Mouse (Mus musculus) layer of hippocampus, postnatal 25 days (tissue): ENCODE measurements around the gene Lgals3bp. TPM values are rescaled to one million over a fixed set of nuclear protein-coding genes. Genes with fewer than 3 reads are reported as not detected.

ENCODE experiments used
- DNase-seq, 2 experiments: peaks; one replicate each; pipeline ENCODE4 v3.0.0; 2022; ENCODE audit warnings: mixed read lengths in 2 of 2, low spot score in 1 of 2; ENCODE audit errors: extremely low spot score in 1 of 2
- total RNA-seq, 2 experiments: library from RNA; stranded (reverse); gene quantifications; 2 replicates each; pipeline ENCODE4 v1.2.3; 2021

Gene Lgals3bp
- total RNA-seq, 2 experiments from 2014 or later, result 13.5 to 14.2 TPM

DNA sequence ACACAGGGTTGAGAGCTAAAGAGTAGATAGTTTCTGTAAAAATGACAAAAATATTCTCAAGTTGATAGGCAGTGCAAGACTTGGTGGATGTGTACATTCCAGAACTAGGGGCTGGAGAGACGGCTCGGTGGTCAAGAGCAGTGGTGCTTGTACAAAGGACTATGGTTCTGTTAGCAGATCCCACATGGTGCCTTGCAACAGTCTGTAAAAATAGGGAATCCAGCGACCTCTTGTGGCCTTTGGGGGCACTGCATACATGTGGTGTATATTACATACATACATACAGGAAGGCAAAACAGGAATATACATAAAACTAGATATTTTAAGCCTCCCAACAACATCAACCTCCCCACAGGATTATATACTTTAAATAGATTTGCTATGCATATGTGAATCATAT lies 33.6 kb downstream of the Lgals3bp start:
- DNase-seq, result no peak

DNA sequence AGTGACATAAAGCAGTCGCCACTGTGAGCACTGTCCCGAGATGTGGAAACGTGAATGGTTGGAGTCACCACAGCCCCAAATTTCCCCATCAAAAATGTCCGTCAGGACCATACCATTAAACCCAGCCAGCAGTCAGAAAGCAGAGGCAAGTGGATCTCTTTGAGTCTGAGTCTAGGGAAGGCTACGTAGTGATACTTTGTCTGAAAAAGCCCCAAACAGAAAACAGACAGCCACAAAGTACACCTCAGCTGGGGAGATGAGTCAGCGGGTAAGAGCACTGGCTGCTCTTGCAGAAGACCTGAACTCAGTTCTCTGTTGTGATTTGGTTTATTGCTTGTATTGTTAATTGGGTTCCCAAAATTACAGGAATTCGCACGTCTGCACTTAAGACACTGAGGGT lies 35.3 kb downstream of the Lgals3bp start:
- DNase-seq, result no peak

DNA sequence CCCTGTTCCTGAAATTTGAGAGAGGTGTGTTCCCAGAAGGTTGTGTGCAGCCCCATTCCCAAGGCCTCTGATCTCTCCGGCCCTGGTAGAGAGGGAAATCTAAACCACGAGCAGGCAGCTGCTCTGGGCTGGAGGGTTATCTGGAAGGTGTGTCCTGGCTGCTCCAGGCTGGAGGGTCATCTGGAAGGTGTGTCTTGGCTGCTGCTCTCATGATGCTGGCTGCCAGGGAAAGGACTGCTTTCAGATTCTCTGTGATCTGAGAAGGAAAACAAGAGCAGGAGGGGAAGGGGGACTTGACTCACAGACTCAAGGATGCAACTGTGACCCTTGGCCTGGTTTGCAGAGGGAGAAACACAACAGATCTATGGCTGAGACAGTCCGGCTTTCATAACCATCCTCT lies 35.8 kb downstream of the Lgals3bp start:
- no peak for DNase-seq

DNA sequence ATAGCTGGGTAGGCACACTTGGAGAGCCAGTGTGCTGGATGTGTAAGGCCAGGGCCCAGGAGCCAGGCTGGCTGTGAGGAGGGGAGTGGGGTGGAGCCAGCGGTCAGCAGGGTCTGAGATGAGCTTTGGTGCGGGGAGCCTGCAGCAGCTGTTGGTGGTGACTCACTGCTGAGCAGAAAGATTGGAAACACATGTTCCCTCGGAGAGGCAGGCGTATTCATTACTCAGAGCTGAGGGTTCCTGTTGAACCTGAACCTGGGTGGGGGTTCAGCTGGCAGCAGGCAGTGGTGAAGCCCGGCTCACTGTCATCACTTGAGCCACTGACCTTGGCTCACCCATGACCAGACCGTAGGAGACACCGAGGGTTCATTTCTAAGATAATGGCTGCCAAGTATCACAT lies 36.7 kb downstream of the Lgals3bp start:
- DNase-seq, result no peak

DNA sequence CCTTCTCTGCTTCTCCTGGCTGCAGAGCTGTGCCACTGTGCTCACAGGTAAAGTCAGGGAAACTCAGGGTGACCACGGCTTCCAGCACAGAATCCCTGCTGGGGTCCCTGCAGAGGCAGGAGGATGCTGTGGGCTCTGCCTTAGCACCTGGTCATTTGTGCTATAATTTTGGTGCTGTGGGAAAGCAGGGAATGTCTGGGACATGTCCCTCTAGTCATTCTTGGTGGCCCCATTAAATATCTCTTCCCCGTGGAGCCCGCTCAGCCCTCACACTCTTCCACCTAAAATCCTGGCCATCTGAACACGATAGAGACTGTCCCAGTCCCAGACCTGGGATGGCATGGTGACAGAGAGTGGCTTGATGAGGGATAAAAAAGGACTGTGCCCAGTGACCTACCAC lies 37.9 kb downstream of the Lgals3bp start:
- DNase-seq, result no peak

DNA sequence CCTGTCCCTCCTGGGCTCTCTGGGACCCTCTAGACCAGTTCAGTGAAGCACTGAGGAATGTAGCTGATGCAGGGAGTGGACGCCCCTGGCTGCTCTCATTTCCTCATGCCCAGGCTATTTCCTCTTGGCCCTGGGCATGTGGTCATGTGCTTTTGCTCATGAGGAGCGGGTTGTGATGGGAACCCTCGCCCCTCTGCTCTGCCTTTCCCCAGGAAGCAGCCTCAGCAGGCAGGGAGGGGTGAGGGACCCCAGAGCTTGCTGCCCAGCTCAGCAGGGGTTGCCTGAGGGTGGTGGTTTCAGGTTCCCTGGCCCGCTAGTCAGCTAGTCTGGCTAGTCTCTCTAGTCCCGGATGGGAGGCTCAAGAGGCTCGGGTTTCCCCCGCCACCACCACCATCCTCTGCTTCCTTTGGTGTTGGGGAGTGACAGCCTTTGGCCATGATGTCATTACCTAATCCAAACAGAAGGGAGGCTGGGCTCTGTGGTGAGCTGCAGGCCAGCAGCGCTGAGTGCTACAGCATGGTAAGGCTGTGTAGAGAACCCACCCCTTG lies 38.8 kb downstream of the Lgals3bp start:
- DNase-seq, result no peak

DNA sequence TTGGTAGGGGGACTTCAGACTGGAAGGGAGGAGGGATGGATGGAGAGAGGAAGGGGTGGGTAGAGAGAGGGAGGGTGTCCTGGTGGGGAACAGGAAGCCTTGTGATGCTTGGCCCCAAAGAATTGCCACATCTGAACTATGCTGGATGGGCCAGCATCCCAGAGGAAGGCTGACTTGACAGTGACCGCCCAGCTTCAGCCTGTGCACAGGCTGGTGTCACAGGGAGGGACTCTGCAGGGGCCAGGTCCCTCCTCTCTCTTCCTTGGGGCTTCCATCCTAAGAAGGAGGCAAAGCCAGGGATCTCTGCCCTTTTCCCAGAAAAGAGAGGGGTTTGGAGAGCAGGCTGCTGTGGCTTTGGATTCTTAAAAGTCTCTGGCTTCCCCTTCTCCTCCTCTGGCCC lies 39.4 kb downstream of the Lgals3bp start:
- no peak for DNase-seq

DNA sequence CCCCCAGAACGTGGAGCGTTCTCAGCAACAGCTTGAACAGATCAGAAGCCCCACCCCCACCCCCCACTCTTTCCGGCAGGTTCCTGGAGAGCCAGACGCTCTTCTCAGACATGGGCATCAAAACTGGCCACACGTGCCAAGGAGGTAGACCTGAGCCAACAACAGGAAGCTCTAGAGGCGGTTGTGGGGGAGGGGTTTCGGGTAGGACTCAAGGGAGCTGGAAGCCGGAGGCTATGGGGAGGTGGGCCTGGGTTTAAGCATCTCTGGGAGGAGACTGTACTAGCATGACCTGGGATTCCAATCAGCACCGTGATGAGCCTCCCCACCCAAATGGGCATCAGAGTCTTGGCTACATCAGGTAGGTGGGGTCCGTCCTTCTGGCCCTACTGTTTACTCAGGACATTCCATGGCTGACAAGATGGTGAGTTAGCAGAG lies 41.0 kb downstream of the Lgals3bp start:
- no peak for DNase-seq

DNA sequence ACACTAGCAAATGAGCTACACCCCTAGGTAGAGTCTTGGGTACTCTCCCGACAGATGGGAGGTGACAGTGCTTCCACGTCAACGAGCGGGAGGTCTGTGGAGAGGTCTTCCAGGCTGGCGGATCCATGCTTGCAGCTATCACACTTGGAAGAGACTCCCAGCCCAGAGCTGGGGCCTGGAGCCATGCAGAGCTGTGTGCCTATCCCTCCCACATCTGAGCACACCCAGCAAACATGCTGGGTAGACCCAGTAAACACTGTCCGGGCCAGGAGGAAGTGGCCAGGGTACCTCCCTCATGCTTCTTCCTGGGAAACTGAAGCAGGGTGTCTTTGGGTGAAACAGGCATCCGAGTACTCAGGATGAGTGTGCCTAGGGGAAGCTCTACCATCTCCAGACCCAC lies 41.4 kb downstream of the Lgals3bp start:
- DNase-seq, result no peak

DNA sequence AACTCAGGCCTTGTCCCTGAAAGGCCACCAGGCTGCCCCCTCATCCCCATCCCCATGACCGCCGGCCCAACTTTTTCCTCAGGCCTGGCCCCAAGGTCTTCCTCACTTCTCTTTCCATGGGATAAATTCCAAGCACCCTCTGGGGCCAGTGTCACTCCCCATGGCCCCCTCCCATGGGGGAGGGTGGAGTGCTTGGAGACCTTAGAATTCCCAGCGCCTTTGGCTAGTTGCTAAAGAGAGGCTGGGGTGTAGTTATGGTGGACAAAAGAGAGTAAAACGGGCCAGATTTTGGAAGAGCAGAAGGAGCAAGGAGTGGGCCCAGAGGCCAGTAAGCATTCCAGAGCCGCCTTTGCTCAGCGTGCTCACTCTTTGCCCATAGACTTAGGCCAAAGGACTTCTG lies 46.3 kb downstream of the Lgals3bp start, which contains the start of gene Timp2:
Gene Timp2 (minus strand): TSS at position 101 of the 400 bp plus-strand sequence.
- DNase-seq, result no peak

DNA sequence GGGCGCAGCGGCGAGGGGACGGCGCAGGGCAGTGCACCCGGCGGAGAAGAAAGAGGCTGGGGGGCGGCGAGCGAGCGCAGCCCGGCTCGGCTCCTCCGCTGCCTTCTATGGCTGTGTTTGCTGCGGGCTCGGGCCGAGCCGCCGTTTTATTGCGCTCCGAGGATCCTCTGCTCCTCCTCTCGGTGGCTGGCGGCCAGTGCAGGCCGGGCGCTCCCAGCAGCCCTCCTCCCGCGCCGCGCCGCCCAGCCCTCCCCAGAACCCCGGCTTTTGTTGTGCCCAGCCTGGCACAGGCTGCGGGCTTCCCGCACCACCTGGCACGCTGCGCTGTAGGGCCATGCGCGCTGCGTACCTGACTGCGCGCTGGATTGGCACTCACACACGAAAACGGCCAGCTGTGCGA lies 46.7 kb downstream of the Lgals3bp start:
- peak; percentile 78 to 81 for DNase-seq

DNA sequence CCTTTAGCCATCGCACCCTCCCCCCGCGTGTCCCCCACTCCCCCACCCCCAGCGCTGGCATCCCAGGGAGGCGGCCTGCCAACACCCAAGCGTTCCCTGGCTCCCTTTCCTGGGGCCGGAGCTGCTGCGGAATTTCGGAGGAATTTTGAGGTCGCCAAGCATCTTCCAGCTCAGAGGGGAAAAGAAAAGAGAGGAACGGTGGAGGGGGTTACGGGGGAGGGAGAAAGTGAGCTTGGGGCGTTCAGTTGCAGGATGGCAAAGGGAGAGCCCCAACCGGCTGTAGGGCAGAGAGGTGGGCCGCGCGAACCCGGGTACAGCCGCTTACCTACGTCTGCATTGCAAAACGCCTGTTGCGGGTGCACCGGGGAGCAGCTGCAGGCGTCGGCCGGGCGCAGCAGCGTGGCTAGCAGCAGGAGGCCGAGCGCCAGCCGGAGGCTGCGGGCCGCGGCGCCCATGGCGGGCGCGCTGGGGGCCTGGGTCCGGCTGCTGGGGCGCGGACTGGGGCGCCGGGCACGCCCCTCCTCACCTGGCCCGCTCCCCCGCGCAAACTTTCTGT lies 47.2 kb downstream of the Lgals3bp start:
- DNase-seq, result peak; percentile 37 to 46

DNA sequence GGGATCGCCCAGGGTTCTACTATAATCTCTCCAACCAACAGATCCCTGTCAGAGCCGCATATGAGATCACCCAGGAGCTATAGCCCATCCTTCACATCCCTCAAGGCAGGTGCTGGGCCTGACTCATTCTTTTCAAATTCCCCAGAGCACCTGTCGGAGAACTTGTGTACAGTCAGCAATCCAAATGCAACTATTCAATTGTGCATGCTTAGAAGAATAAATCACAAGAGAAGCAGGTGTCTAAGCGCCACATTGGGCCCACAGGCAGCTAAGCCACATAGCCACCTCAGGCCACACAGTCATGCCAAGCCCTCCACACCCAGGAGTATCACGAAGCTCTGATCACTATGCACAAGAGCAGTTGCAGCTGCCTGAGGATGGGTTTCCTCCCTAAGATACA lies 52.4 kb downstream of the Lgals3bp start:
- DNase-seq, result no peak

DNA sequence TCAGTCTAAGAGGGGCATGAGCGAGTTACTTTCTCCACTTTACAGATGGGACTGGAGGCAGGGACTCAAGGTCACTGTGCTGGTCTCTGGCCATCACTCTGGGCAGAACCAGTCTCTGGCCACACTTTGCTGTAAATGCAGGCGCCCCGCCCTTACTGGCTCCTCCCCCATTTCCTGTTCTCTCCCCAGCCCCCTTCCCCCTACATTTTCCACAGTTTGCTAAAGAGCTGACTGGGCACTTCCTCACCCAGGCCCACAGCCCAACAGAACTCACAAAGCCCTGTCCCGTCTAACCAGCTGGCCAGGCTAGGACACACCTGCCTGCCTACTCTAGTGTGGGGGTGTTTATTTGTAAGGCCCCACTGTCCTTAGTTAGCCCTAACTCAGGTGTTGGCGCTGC lies 53.0 kb downstream of the Lgals3bp start:
- no peak for DNase-seq

DNA sequence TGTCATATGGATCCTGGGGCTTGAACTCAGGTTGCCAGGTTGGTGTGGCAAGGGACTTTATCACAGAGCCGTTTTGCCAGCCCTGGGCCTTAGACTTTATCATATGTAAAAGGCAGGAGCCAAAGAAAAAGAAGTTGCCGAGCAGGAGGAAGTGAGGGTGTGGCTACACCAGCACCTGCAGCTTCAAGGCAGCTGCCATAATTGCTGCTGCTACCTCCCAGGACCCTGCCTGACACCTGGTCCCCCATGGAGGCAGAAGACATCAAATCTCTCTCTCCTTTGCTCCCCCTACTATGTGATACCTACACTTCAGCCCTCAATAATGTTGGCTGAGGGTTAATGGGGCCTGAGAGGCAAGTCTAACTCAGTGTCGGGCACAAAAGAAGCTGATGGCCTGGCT lies 53.5 kb downstream of the Lgals3bp start:
- DNase-seq, result no peak

DNA sequence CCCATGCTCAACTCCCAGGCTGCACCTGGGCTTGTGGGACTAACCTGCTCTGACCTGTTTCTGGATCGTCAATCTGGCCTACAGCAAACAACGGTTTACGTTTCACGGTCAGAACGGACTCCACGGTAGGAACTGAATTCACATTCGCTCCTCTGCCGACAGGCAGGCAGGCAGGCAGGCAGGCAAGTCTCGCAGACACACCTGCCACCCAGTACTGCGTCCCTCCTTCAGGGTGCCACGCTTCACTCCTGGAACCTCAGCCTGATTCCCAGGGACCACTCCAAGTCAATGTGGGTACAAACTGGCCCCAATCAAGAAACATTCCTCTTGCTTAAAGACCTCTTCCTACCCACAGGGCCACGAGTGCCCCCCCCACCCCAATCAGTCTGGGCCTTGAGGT lies 54.0 kb downstream of the Lgals3bp start:
- no peak for DNase-seq

DNA sequence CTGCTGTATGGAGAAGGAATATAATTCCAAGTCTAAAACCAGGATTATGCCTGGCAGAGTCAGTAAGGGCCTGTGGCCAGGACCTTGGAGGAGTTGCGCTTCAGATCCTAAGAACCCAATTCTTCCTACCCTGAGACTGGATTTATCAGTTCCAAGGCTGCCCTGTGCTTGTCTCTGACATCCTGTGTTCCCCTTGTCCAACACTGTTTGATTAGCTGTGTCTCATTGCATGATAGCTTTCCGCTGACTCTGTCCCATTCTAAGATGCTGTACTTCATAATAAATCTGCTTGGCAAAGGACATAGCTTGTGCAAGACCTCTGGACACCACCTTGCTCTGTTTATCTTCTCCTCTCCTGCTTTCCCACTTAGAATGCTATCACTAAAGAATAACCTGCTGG lies 54.5 kb downstream of the Lgals3bp start:
- DNase-seq, result no peak

DNA sequence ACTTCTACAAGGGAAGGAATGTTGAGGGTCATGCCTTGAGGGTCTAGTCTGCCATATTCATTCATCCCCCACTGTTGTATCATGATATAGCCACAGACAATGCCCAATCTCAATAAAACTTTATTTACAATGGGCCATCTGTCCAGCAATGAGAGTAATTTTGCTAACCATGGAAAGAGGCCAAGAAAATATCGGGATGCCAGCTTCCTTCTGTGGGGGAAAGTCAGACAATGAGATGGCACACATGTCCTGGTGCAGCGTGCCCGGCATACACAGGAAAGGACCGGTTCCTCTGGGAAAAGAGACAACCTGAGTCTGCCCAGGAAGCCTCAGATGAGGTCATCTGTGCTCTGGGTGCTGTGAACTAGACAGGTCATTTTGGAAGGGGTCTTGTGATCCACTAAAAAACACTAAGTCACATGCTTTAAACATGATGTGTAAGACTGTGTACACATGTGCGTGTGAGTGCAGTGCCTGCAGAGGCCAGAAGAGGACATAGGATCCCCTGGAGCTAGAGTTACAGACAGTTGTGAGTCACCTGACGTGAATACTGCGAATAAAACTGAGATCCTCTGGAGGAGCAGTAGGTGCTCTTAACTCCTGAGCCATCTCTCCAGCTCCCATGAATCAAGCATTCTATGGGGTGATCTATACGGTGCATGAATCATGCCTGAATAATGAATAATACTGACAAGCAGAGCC lies 55.3 kb downstream of the Lgals3bp start:
- no peak for DNase-seq

DNA sequence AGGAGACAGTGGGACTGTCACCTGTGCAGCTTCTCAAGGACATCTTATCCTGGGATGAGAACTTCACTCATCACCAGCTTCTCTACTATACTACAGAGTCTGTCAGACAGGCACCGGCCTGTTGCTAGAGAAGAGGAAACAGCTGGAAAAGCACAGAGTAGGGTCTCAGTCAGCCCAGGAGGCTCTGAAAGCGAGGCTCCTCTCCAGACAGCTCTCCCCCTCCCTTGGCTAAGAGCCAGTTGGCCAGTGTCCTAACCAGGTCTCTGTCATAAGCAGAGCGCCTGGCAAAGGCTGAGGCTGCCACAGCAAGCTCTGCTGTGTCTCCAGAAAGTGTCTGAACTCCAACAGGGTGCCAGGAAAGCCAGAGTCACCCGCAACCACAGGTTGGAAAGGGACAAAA lies 56.2 kb downstream of the Lgals3bp start:
- DNase-seq, result no peak

DNA sequence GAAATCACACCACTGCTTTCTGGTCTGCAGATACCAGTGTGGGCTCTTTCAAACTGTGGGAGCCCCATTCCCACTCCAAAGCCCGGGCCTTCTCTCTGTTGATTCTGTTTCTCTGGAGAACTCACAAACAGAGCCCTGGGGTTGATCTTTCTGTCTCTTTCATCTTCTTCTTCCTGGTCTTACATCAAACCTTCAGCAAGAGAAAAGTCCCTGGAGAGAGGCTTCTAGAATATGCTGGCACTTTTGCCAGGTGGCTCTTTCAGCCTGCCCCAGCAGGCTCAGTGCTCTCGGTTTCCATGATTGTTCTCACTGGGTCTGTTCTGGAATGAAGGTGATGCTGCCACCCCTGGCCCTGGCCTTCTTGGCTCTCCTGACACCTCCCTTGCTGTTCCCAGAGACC lies 58.3 kb downstream of the Lgals3bp start:
- DNase-seq, result no peak
